15 mouse cellular contexts compared by ENCODE assay signal in the genomic region with DNA sequence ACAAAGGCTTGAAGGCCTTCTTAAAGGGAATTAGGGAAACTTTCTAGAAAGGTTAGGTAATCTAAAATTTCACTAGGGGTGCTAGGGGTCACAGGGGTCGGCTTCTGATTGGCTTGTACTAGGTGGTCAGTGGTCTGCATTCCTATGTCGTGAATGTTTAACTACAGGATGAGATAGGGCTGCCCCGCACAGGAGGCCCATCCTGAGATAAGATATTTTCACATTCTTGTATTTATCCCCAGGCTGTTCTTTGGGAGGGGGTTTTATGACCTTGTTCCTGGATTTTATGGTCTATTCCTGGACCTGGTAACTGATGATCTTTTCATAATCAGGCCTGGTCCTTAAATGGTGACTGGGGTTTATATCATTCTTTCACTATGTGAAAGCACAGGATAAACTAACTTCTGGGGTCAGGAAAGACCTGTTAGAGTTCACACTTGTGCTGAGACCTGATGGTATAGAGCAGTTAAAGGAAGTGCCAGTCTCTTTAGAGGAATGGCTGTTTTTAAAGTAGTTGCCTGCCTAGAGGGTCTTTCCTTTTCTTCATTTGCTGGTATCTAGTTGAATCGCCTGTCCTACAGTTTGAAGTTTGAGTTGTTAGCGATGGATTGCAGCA.
"Had no signal": no experiment of that assay in that cellular context is flagged by ENCODE, and none has a peak within 500 bp of the region (broad histone marks: within the 10 kb centered on the region; RNA-seq: fewer than 3 reads in every experiment).

No protein-coding gene starts in this region.

- ATAC-seq: midbrain, embryonic 16.5 days had no signal

- H3K4me2 ChIP-seq: lung, embryonic 14.5 days; midbrain, embryonic 12.5 days; neural tube, embryonic 12.5 days had no signal

- H3K27ac ChIP-seq: midbrain, embryonic 10.5 days; midbrain, embryonic 12.5 days; neural tube, embryonic 12.5 days had no signal

- DNase-seq: lung, adult 18-20 months; lung, embryonic 14.5 days; lung, postnatal 10 days; lung, postnatal 4 days; midbrain, embryonic 14.5 days; right cerebral cortex, postnatal 25 days; right cerebral cortex, postnatal 4 days; spleen, adult 18-20 months; thymus, adult 18-20 months; thymus, postnatal 14 days; thymus, postnatal 36 days had no signal

- H3K9me3 ChIP-seq: midbrain, embryonic 10.5 days; midbrain, embryonic 12.5 days; neural tube, embryonic 12.5 days had no signal

- H3K27me3 ChIP-seq: midbrain, embryonic 12.5 days; neural tube, embryonic 12.5 days had no signal

- H3K36me3 ChIP-seq: midbrain, embryonic 10.5 days; midbrain, embryonic 12.5 days; neural tube, embryonic 12.5 days had no signal

- H3K4me3 ChIP-seq: midbrain, embryonic 10.5 days; midbrain, embryonic 12.5 days; neural tube, embryonic 12.5 days had no signal

- H3K4me1 ChIP-seq: midbrain, embryonic 12.5 days; neural tube, embryonic 12.5 days had no signal

- H3K9ac ChIP-seq: lung, embryonic 14.5 days; midbrain, embryonic 12.5 days; neural tube, embryonic 12.5 days had no signal
